Mouse (Mus musculus): Measurements from ENCODE around the gene Akap1.

- TF ChIP-seq CTCF (IDR thresholded peaks at IDR 0.05; ENCODE audit: low read depth, low read length) (no peak), POLR2A (IDR thresholded peaks at IDR 0.05; ENCODE audit: extremely low read depth, insufficient read depth, low read length) (no peak)
Observed at GRCm38 (mm10) chr11:88782531-88782930, 81.9 kb downstream of the Akap1 start.
